Comparison of ENCODE assay signal across 9 mouse cellular contexts in genomic region chr10:27616641-27617415, GRCm38 (mm10). TPM values are rescaled to one million over a fixed set of nuclear protein-coding genes. Genes with fewer than 3 reads are reported as not detected.
A peak's percentile ranks its signal among the peaks of the same experiment; 100 is the strongest.
DNase-seq lines count a peak whose midpoint lies in the region; ATAC-seq and TF ChIP-seq lines count a peak whose summit lies in the region.
"Had no signal": no experiment of that assay in that cellular context is flagged by ENCODE, and none has a peak within 500 bp of the region (broad histone marks: within the 10 kb centered on the region; RNA-seq: fewer than 3 reads in every experiment).

No protein-coding gene starts in this region.

- peak; percentile 84 for ATAC-seq in embryonic facial prominence, embryonic 14.5 days (ENCODE audit: low read depth)
- peak; percentile 50; the same call in 1 of the 2 replicates for ATAC-seq in heart, embryonic 14.5 days (ENCODE audit: insufficient number of reproducible peaks, insufficient read depth, low FRiP score, low read depth)
- ATAC-seq in kidney, embryonic 16.5 days (ENCODE audit: low FRiP score, low TSS enrichment): peak; percentile 91
- peak; percentile 83 for ATAC-seq in stomach, embryonic 16.5 days (ENCODE audit: insufficient read depth, low FRiP score)
- ATAC-seq in activated CD4-positive, CD25-positive, alpha-beta regulatory T cell, adult 4 months: no peak

- DNase-seq in layer of hippocampus, adult 2 months (ENCODE audit: low spot score in 2 of 2): peak in 1 of 2 experiments; percentile 11
- DNase-seq in layer of hippocampus, adult 8-10 months (ENCODE audit: low spot score in 2 of 2): no peak
- DNase-seq in embryonic facial prominence, embryonic 14.5 days (ENCODE audit: low spot score): peak; percentile 68
- DNase-seq in lung, postnatal 36 days: peak; percentile 6

- H3K9me3 ChIP-seq in embryonic facial prominence, embryonic 14.5 days (ENCODE audit: control insufficient read depth, low read length): no peaks in the 10 kb centered on the region
- no peaks in the 10 kb centered on the region for H3K9me3 ChIP-seq in heart, embryonic 14.5 days (ENCODE audit: control insufficient read depth, low read length)
- H3K9me3 ChIP-seq in kidney, embryonic 16.5 days (ENCODE audit: low read length): no peaks in the 10 kb centered on the region
- no peaks in the 10 kb centered on the region for H3K9me3 ChIP-seq in stomach, embryonic 16.5 days (replicated peaks; ENCODE audit: control insufficient read depth, low read length)

- H3K4me1 ChIP-seq in embryonic facial prominence, embryonic 14.5 days (ENCODE audit: control insufficient read depth, insufficient read depth, low read length): no peaks in the 10 kb centered on the region
- H3K4me1 ChIP-seq in heart, embryonic 14.5 days (ENCODE audit: control insufficient read depth in 2 of 2, insufficient read depth in 2 of 2, low read length in 2 of 2): peaks cover 2 to 14% of the 10 kb centered on the region in 2 experiments
- peaks cover 9% of the 10 kb centered on the region; the same call in 1 of the 2 replicates for H3K4me1 ChIP-seq in kidney, embryonic 16.5 days (ENCODE audit: insufficient read depth, low read length)
- peaks cover 6% of the 10 kb centered on the region; the same call in 1 of the 2 replicates for H3K4me1 ChIP-seq in stomach, embryonic 16.5 days (ENCODE audit: control insufficient read depth, insufficient read depth, low read length)

- H3K36me3 ChIP-seq in embryonic facial prominence, embryonic 14.5 days (ENCODE audit: control insufficient read depth, insufficient read depth, low read length): no peaks in the 10 kb centered on the region
- no peaks in the 10 kb centered on the region for H3K36me3 ChIP-seq in heart, embryonic 14.5 days (ENCODE audit: control insufficient read depth, insufficient read depth, low read length)
- no peaks in the 10 kb centered on the region for H3K36me3 ChIP-seq in kidney, embryonic 16.5 days (ENCODE audit: insufficient read depth, low read length)
- no peaks in the 10 kb centered on the region for H3K36me3 ChIP-seq in stomach, embryonic 16.5 days (ENCODE audit: control insufficient read depth, insufficient read depth, low read length)

- H3K27me3 ChIP-seq in embryonic facial prominence, embryonic 14.5 days (replicated peaks; ENCODE audit: control insufficient read depth, insufficient read depth, low read length): no peaks in the 10 kb centered on the region; the same call in 1 of the 2 replicates
- H3K27me3 ChIP-seq in heart, embryonic 14.5 days (ENCODE audit: control insufficient read depth, insufficient read depth, low read length): no peaks in the 10 kb centered on the region
- H3K27me3 ChIP-seq in kidney, embryonic 16.5 days (ENCODE audit: insufficient read depth, low read length): no peaks in the 10 kb centered on the region
- no peaks in the 10 kb centered on the region for H3K27me3 ChIP-seq in stomach, embryonic 16.5 days (ENCODE audit: control insufficient read depth, insufficient read depth, low read length)

- H3K4me3 ChIP-seq in layer of hippocampus, adult 2 months: peak overlapping the region; percentile 45
- H3K4me3 ChIP-seq in embryonic facial prominence, embryonic 14.5 days (ENCODE audit: low read depth, low read length): peak overlapping the region; percentile 52
- H3K4me3 ChIP-seq in heart, embryonic 14.5 days (ENCODE audit: control insufficient read depth in 1 of 2, insufficient read depth in 1 of 2, low read depth in 1 of 2, low read length in 2 of 2): peak overlapping the region; percentile 51 to 56
- H3K4me3 ChIP-seq in kidney, embryonic 16.5 days (ENCODE audit: low read length): peak overlapping the region; percentile 53
- H3K4me3 ChIP-seq in stomach, embryonic 16.5 days (replicated peaks; ENCODE audit: low read length): peak overlapping the region; percentile 55

- peak overlapping the region; percentile 76 for H3K4me2 ChIP-seq in embryonic facial prominence, embryonic 14.5 days (ENCODE audit: low read depth, low read length)
- H3K4me2 ChIP-seq in heart, embryonic 14.5 days (ENCODE audit: low read length): peak overlapping the region; percentile 80
- peak overlapping the region; percentile 70 for H3K4me2 ChIP-seq in kidney, embryonic 16.5 days (replicated peaks; ENCODE audit: low read depth, low read length)
- H3K4me2 ChIP-seq in stomach, embryonic 16.5 days (ENCODE audit: low read depth, low read length): peak overlapping the region; percentile 60

- WGBS in embryonic facial prominence, embryonic 14.5 days: 9% methylated on average over 14 of the region's 18 CpGs
- 11% methylated on average over 18 of the region's 18 CpGs for WGBS in heart, embryonic 14.5 days
- WGBS in kidney, embryonic 16.5 days: 8% methylated on average over 18 of the region's 18 CpGs
- WGBS in stomach, embryonic 16.5 days: 11% methylated on average over 18 of the region's 18 CpGs

- TF ChIP-seq CTCF in layer of hippocampus, adult 2 months (conservative IDR thresholded peaks at IDR 0.05): no peak

- peak overlapping the region; percentile 52 for H3K27ac ChIP-seq in layer of hippocampus, adult 2 months
- peak overlapping the region; percentile 85 for H3K27ac ChIP-seq in embryonic facial prominence, embryonic 14.5 days (replicated peaks; ENCODE audit: low read depth, low read length)
- peak overlapping the region; percentile 82 to 83 for H3K27ac ChIP-seq in heart, embryonic 14.5 days (replicated peaks in 1 of 2; ENCODE audit: control insufficient read depth in 1 of 2, insufficient read depth in 1 of 2, low read depth in 2 of 2, low read length in 2 of 2)
- H3K27ac ChIP-seq in kidney, embryonic 16.5 days (ENCODE audit: low read length): peak overlapping the region; percentile 61
- H3K27ac ChIP-seq in stomach, embryonic 16.5 days (ENCODE audit: low read length): peak overlapping the region; percentile 66

- H3K9ac ChIP-seq in embryonic facial prominence, embryonic 14.5 days (ENCODE audit: low read depth, low read length): peak overlapping the region; percentile 72
- peak overlapping the region; percentile 76 for H3K9ac ChIP-seq in heart, embryonic 14.5 days (ENCODE audit: low read length)
- peak overlapping the region; percentile 71 for H3K9ac ChIP-seq in kidney, embryonic 16.5 days (replicated peaks; ENCODE audit: low read length)
- H3K9ac ChIP-seq in stomach, embryonic 16.5 days (ENCODE audit: low read length): peak overlapping the region; percentile 68

RNA-seq across cellular contexts. Expression of gene Lama2, which starts 2.7 kb away (rescaled TPM):
- 10 to 100 TPM in 1 of 2 experiments, 1 to 10 TPM in 1; 8.3 to 11.1 TPM for total RNA-seq in layer of hippocampus, adult 2 months (2021)
- total RNA-seq in layer of hippocampus, adult 8-10 months (2022): 10 to 100 TPM in 1 of 4 experiments, 1 to 10 TPM in 3; 8.5 to 12.3 (median 9.6) TPM
- 32.0 and 34.2 TPM in 2 replicates for polyA plus RNA-seq in embryonic facial prominence, embryonic 14.5 days (2014; fragmentation: Nextera tagmentation; extraction: Ambion mirVana)
- polyA plus RNA-seq in heart, embryonic 14.5 days (2014; fragmentation: Nextera tagmentation; extraction: Ambion mirVana): 27.1 and 33.2 TPM in 2 replicates
- polyA plus RNA-seq in kidney, embryonic 16.5 days (2015; fragmentation: Nextera tagmentation; extraction: Ambion mirVana): 12.7 and 16.0 TPM in 2 replicates
- 18.3 and 19.9 TPM in 2 replicates for polyA plus RNA-seq in stomach, embryonic 16.5 days (2015; fragmentation: Nextera tagmentation; extraction: Ambion mirVana)
- under 1 TPM in 1 of 2 experiments, not detected in 1; 0.46 TPM for polyA plus RNA-seq in activated CD4-positive, CD25-positive, alpha-beta regulatory T cell, adult 4 months (2017; shearing (Covaris generic))
- total RNA-seq: MEL had no signal

Comparison
In these comparisons a context has a peak if more than half of its experiments do, and no peak if none do; other contexts are left out.
1. DNase-seq: peak in embryonic facial prominence, embryonic 14.5 days (single experiment) and lung, postnatal 36 days (single experiment); none in layer of hippocampus, adult 8-10 months (0 of 2).
2. Peak in every context shown above with its lines, with median percentiles within 50 percentile points of each other: H3K27ac ChIP-seq, H3K4me3 ChIP-seq, H3K4me2 ChIP-seq and H3K9ac ChIP-seq.